14 mouse cellular contexts compared by ENCODE assay signal in the genomic region with DNA sequence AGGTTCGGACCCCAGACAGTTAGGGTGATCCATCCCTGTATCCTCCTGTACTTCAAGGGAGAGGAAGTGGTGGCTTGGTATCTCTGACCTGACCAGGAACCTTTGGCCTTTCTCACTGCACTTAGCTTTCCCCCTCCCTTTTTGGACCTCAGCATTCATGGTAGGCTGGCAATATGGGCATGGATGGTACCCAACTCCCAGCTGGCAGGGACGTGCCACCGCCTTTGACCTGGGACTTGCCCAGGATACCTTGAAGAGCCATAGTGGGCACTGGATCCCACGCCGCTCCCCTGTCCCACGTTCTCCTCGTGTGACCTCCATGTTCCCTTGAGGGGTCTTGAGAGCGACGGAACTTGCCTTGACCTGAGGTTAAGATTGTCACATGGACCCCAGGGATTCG. TPM values are rescaled to one million over a fixed set of nuclear protein-coding genes. Genes with fewer than 3 reads are reported as not detected.
DNase-seq lines count a peak whose midpoint lies in the region; ATAC-seq and TF ChIP-seq lines count a peak whose summit lies in the region.
"Had no signal": no experiment of that assay in that cellular context is flagged by ENCODE, and none has a peak within 500 bp of the region (broad histone marks: within the 10 kb centered on the region; RNA-seq: fewer than 3 reads in every experiment).

No protein-coding gene starts in this region.

- ATAC-seq in heart, postnatal 0 days (ENCODE audit: insufficient read depth, low read depth) = no peak
- no peak for ATAC-seq in embryonic facial prominence, embryonic 15.5 days (ENCODE audit: insufficient number of reproducible peaks, low FRiP score, low TSS enrichment, low read depth)
- no peak for ATAC-seq in limb, embryonic 13.5 days (ENCODE audit: low FRiP score, low read depth)
- no peak for ATAC-seq in neural tube, embryonic 11.5 days (ENCODE audit: insufficient read depth, low FRiP score, low TSS enrichment)
- ATAC-seq in megakaryocyte progenitor cell, adult 5-6 weeks (replicated peaks; ENCODE audit: poor library complexity) = no peak

- no peak for TF ChIP-seq CTCF in heart, postnatal 0 days (IDR thresholded peaks at IDR 0.05; ENCODE audit: low read depth)

- H3K9me3 ChIP-seq in heart, postnatal 0 days (replicated peaks; ENCODE audit: control insufficient read depth, low read length) = no peaks in the 10 kb centered on the region
- H3K9me3 ChIP-seq in embryonic facial prominence, embryonic 15.5 days (replicated peaks) = no peaks in the 10 kb centered on the region
- H3K9me3 ChIP-seq in limb, embryonic 13.5 days = no peaks in the 10 kb centered on the region
- H3K9me3 ChIP-seq in neural tube, embryonic 11.5 days (ENCODE audit: control insufficient read depth, low read length) = no peaks in the 10 kb centered on the region

- WGBS in heart, postnatal 0 days = 5% methylated on average over 10 of the region's 10 CpGs
- WGBS in embryonic facial prominence, embryonic 15.5 days = 11% methylated on average over 10 of the region's 10 CpGs
- 3% methylated on average over 10 of the region's 10 CpGs for WGBS in limb, embryonic 13.5 days
- under 1% methylated on average over 10 of the region's 10 CpGs for WGBS in neural tube, embryonic 11.5 days

- H3K27me3 ChIP-seq in heart, postnatal 0 days (ENCODE audit: control insufficient read depth, insufficient read depth, low read length) = peaks cover 80% of the 10 kb centered on the region
- peaks cover 64% of the 10 kb centered on the region for H3K27me3 ChIP-seq in embryonic facial prominence, embryonic 15.5 days
- H3K27me3 ChIP-seq in limb, embryonic 13.5 days = peaks cover 72% of the 10 kb centered on the region
- H3K27me3 ChIP-seq in neural tube, embryonic 11.5 days (ENCODE audit: control insufficient read depth, insufficient read depth, low read length) = peaks cover 60% of the 10 kb centered on the region

- TF ChIP-seq EP300 in heart, postnatal 0 days (IDR thresholded peaks at IDR 0.05; ENCODE audit: low read depth) = no peak

- H3K9ac ChIP-seq in heart, postnatal 0 days (replicated peaks; ENCODE audit: low read depth, low read length) = no peak overlapping the region
- no peak overlapping the region for H3K9ac ChIP-seq in embryonic facial prominence, embryonic 15.5 days
- H3K9ac ChIP-seq in limb, embryonic 13.5 days = no peak overlapping the region
- H3K9ac ChIP-seq in neural tube, embryonic 11.5 days (ENCODE audit: low read length) = no peak overlapping the region

- peaks cover 4% of the 10 kb centered on the region; the same call in 1 of the 2 replicates for H3K4me1 ChIP-seq in heart, postnatal 0 days (ENCODE audit: control insufficient read depth, insufficient read depth)
- H3K4me1 ChIP-seq in embryonic facial prominence, embryonic 15.5 days = peaks cover 21% of the 10 kb centered on the region
- H3K4me1 ChIP-seq in limb, embryonic 13.5 days = peaks cover 27% of the 10 kb centered on the region
- H3K4me1 ChIP-seq in neural tube, embryonic 11.5 days (ENCODE audit: control insufficient read depth, insufficient read depth, low read length) = peaks cover 8% of the 10 kb centered on the region

- no peak for DNase-seq in heart, postnatal 0 days (ENCODE audit: low spot score)
- DNase-seq in heart, postnatal 14 days = no peak
- peak; percentile 32 for DNase-seq in neural tube, embryonic 11.5 days (ENCODE audit: low spot score)
- DNase-seq in natural killer cell, adult 2 months (ENCODE audit: low spot score in 2 of 2) = no peak
- no peak for DNase-seq in lung, postnatal 36 days
- DNase-seq: adrenal gland, adult 2 months; cerebellum, adult 18-20 months; layer of hippocampus, postnatal 36 days; thymus, postnatal 4 days had no signal

- no peak overlapping the region for H3K27ac ChIP-seq in heart, postnatal 0 days (ENCODE audit: low read depth)
- no peak overlapping the region; the same call in 1 of the 2 replicates for H3K27ac ChIP-seq in embryonic facial prominence, embryonic 15.5 days (replicated peaks)
- 0 out of 2 replicates have a peak overlapping the region, but pooled peaks have one; percentile 4 for H3K27ac ChIP-seq in limb, embryonic 13.5 days
- no peak overlapping the region for H3K27ac ChIP-seq in neural tube, embryonic 11.5 days (ENCODE audit: low read depth, low read length)

- no peak overlapping the region for H3K4me2 ChIP-seq in heart, postnatal 0 days (ENCODE audit: low read depth, low read length)
- peak overlapping the region; percentile 38; the same call in 1 of the 2 replicates for H3K4me2 ChIP-seq in embryonic facial prominence, embryonic 15.5 days (replicated peaks)
- peak overlapping the region; percentile 49 for H3K4me2 ChIP-seq in limb, embryonic 13.5 days (replicated peaks)
- H3K4me2 ChIP-seq in neural tube, embryonic 11.5 days (ENCODE audit: low read depth) = no peak overlapping the region; the same call in 1 of the 2 replicates

- intact Hi-C loops in heart, postnatal 14 days (cut with DNase I) = loop anchor here (10.0 kb wide), 1 partner anchor 375 kb away; no protein-coding TSS in a partner anchor

- H3K4me3 ChIP-seq in heart, postnatal 0 days (ENCODE audit: low read depth, low read length) = peak overlapping the region; percentile 14
- H3K4me3 ChIP-seq in embryonic facial prominence, embryonic 15.5 days (replicated peaks) = no peak overlapping the region
- H3K4me3 ChIP-seq in limb, embryonic 13.5 days = peak overlapping the region; percentile 20
- no peak overlapping the region for H3K4me3 ChIP-seq in neural tube, embryonic 11.5 days (ENCODE audit: low read depth, low read length)

- no peaks in the 10 kb centered on the region for H3K36me3 ChIP-seq in heart, postnatal 0 days (replicated peaks; ENCODE audit: control insufficient read depth, insufficient read depth, low read length)
- no peaks in the 10 kb centered on the region for H3K36me3 ChIP-seq in embryonic facial prominence, embryonic 15.5 days
- H3K36me3 ChIP-seq in limb, embryonic 13.5 days = no peaks in the 10 kb centered on the region; the same call in 1 of the 2 replicates
- no peaks in the 10 kb centered on the region for H3K36me3 ChIP-seq in neural tube, embryonic 11.5 days (ENCODE audit: control insufficient read depth, insufficient read depth, low read length)

RNA-seq across cellular contexts. Expression of gene Rsrc1, which starts 10.9 kb away (rescaled TPM):
- total RNA-seq in heart, postnatal 0 days (2014; rRNA removed; ENCODE audit: low replicate concordance) = 13.1 and 13.3 TPM in 2 replicates
- polyA plus RNA-seq in heart, postnatal 0 days (2015; fragmentation: Nextera tagmentation; extraction: Ambion mirVana) = 13.2 and 15.0 TPM in 2 replicates
- 10 to 100 TPM; 11.3 to 11.8 TPM for total RNA-seq in heart, postnatal 14 days (2021)
- 38.4 and 39.6 TPM in 2 replicates for polyA plus RNA-seq in embryonic facial prominence, embryonic 15.5 days (2015; fragmentation: Nextera tagmentation; extraction: Ambion mirVana)
- polyA plus RNA-seq in limb, embryonic 13.5 days (2015; fragmentation: Nextera tagmentation; extraction: Ambion mirVana) = 44.8 and 46.7 TPM in 2 replicates
- 42.1 and 43.2 TPM in 2 replicates for polyA plus RNA-seq in neural tube, embryonic 11.5 days (2014; fragmentation: Nextera tagmentation; extraction: Ambion mirVana)
- total RNA-seq in megakaryocyte progenitor cell, adult 5-6 weeks (2015) = 36.6 and 37.4 TPM in 2 replicates
- total RNA-seq in megakaryocyte progenitor cell, adult 5-6 weeks (2017) = 40.4 and 57.6 TPM in 2 replicates

RNA-seq across cellular contexts. Expression of gene Shox2, which starts 11.3 kb away (rescaled TPM):
- total RNA-seq in heart, postnatal 0 days (2014; rRNA removed; ENCODE audit: low replicate concordance) = 0.11 and 0.73 TPM in 2 replicates
- polyA plus RNA-seq in heart, postnatal 0 days (2015; fragmentation: Nextera tagmentation; extraction: Ambion mirVana) = 2.3 and 5.6 TPM in 2 replicates
- total RNA-seq in heart, postnatal 14 days (2021) = 1 to 10 TPM; 1.0 to 1.8 TPM
- 27.1 and 30.8 TPM in 2 replicates for polyA plus RNA-seq in embryonic facial prominence, embryonic 15.5 days (2015; fragmentation: Nextera tagmentation; extraction: Ambion mirVana)
- polyA plus RNA-seq in limb, embryonic 13.5 days (2015; fragmentation: Nextera tagmentation; extraction: Ambion mirVana) = 61.6 and 65.2 TPM in 2 replicates
- 18.1 and 20.9 TPM in 2 replicates for polyA plus RNA-seq in neural tube, embryonic 11.5 days (2014; fragmentation: Nextera tagmentation; extraction: Ambion mirVana)
- total RNA-seq in megakaryocyte progenitor cell, adult 5-6 weeks (2015) = not detected in 2 replicates
- total RNA-seq in megakaryocyte progenitor cell, adult 5-6 weeks (2017) = not detected in 2 replicates
- total RNA-seq: granulocyte monocyte progenitor cell, adult 5-6 weeks had no signal
- polyA plus RNA-seq: kidney, embryonic 14.5 days had no signal

Comparison
In these comparisons a context has a peak if more than half of its experiments do, and no peak if none do; other contexts are left out.
1. H3K4me2 ChIP-seq: peak in embryonic facial prominence, embryonic 15.5 days (single experiment) and limb, embryonic 13.5 days (single experiment); none in heart, postnatal 0 days (single experiment) and neural tube, embryonic 11.5 days (single experiment).
2. H3K4me3 ChIP-seq: peak in heart, postnatal 0 days (single experiment) and limb, embryonic 13.5 days (single experiment); none in embryonic facial prominence, embryonic 15.5 days (single experiment) and neural tube, embryonic 11.5 days (single experiment).